Mouse (Mus musculus) fat pad, adult 2 months (tissue): ENCODE results near the gene Gm9922.

ENCODE experiments used
- DNase-seq: peaks from one replicate; pipeline ENCODE4 v3.0.0-alpha.2; 2011; ENCODE audit warnings: low read depth, low spot score; ENCODE audit errors: extremely low read depth

The Gm9922 gene

DNA sequence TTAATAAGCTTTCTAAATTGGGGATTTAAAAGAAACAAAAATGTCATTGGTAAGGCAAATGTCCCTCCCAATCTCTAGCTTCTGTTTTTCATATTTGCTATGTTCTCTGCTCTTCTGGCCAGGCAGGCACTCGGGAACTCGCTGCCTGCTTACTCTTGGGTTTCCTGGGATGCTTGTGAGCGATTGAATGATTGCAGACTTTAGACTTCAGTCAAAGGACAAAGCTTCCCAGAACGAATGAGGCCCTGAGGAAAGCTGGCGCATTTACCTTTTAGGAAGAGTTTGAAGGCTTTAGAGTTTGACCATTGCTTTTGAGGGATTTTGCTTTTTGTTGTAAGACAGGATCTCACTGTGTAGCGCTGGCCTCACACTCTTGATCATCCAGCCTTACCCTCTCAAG is 41.9 kb downstream of the Gm9922 start:
- no peak for DNase-seq
